Mouse (Mus musculus): ENCODE data around the gene Abcb4.
"Not testable (repeated sequence)": the region's sequence is repeated elsewhere in the genome, so short reads cannot be mapped to it uniquely, and the experiment has no call there.

Gene Abcb4

DNA sequence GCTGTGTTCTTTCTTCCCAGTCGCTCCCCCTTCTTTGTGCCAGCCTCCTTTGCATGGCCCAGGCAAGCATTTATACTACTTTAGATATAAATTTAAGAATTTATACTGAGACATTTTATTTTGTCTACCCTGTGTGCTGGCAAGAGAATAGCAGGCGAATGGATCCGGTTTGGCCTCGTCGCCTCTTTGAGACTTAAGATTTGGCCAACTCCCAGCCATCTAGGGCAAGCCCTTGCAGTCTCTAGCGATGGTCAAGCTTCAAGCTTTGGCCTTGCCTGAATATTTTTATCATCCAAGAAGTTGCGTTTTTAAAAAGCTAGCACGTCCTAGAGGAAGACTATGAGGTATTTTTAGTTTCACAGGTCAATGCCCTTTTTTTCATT, 104.0 kb downstream of the Abcb4 start:
- no peak for DNase-seq (ENCODE audit: inconsistent age in 2 of 2, low spot score in 1 of 2)

DNA sequence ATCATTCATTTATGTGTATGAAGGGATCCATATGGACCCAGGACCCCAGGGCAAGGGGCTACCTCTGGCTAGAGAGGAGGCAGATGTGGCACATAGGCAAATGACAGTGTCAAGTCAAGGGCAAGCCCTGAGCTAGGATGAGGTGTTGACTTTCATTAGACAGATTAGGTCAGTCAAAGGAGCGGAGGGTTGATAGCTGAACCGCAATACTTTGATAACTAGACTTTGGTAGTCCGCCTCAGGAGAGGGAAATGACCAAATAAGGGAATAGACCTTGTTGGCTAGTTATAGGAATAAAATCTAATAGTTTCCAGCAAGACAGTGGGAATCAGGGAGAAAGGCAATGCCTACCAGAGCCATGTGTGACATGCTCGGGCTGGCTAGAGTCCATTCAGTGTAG, 105.6 kb downstream of the Abcb4 start:
- no peak for DNase-seq (ENCODE audit: inconsistent age in 2 of 2, low spot score in 1 of 2)

DNA sequence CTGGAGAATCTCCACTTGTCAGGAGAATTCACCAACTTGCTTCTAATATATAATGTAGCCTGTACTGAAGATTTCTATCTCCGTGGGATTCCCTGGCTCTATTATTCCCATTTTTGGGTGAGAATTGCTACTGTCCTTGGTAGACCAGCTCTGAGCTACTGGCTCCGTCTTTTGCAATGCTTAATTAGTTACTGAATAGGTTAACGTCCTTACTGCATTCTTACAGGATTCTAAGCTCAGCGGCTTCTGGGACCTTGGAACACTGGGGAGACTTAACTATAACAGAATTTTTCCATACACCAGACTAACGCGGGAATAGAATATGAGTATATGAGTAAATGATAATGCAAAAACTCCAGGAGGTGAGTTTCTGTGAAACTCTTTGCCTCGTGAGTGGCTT, 106.5 kb downstream of the Abcb4 start:
- DNase-seq (ENCODE audit: inconsistent age in 2 of 2, low spot score in 1 of 2), result not testable (repeated sequence)

DNA sequence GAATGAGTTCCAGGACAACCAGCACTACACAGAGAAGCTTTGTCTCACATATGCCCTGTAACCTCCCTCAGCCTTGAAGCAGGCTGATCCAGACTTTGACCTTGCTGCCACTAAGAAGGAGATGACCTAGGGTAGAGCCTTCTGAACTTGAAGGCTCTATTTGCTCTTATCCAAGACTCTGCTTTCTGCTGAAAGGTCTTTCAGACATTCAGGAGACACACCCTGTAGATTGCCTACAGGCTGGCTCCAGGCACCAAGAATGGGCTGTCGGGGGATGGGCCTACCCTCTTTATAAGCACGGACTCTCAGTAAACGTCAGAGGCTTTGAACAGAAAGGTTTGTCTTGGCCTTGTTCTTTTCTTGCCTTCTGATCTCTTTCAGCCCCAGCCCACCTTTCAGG, 113.1 kb downstream of the Abcb4 start:
- DNase-seq (ENCODE audit: inconsistent age in 2 of 2, low spot score in 1 of 2), result not testable (repeated sequence)

Measured in adrenal gland, adult (tissue).